Mouse (Mus musculus) erythroblast, adult 5-6 weeks (primary cell): ENCODE results near the gene Mpdz. TPM values are rescaled to one million over a fixed set of nuclear protein-coding genes. Genes with fewer than 3 reads are reported as not detected.

ENCODE experiments used
- ATAC-seq: replicated peaks from 2 replicates; pipeline ENCODE4 v1.8.0; 2016; ENCODE audit warnings: moderate number of reproducible peaks, mild to moderate bottlenecking, moderate TSS enrichment, inconsistent platforms; ENCODE audit not compliant: poor library complexity, low FRiP score, severe bottlenecking
- total RNA-seq, 2 experiments: library from RNA; stranded (forward) in 1 of 2; stranded (reverse) in 1 of 2; fragments of 150-400 nt in 1 of 2; fragments of 200-764, 138-1000 nt in 1 of 2; gene quantifications; 2 replicates each; pipeline versions ENCODE4 v1.2.3 to v1.2.4; 2015 to 2017; ENCODE audit warnings: low replicate concordance in 2 of 2

The Mpdz gene
- total RNA-seq, 2 experiments from 2014 or later, result not detected

- no peak for ATAC-seq
Measured at GRCm38 (mm10) chr4:81414684-81415323, 27.8 kb downstream of the Mpdz start.

- no peak for ATAC-seq
Measured at GRCm38 (mm10) chr4:81396883-81397282, 45.7 kb downstream of the Mpdz start.

GRCm38 (mm10) chr4:81392869-81393268 lies 49.7 kb downstream of the Mpdz start:
- ATAC-seq, result no peak

- no peak for ATAC-seq
Measured at GRCm38 (mm10) chr4:81389263-81389662, 53.4 kb downstream of the Mpdz start.

- ATAC-seq, result no peak
Measured at GRCm38 (mm10) chr4:81387644-81388043, 55.0 kb downstream of the Mpdz start.

GRCm38 (mm10) chr4:81372355-81372754 lies 70.3 kb downstream of the Mpdz start:
- no peak for ATAC-seq

GRCm38 (mm10) chr4:81351368-81351767 lies 91.2 kb downstream of the Mpdz start:
- ATAC-seq, result no peak

- ATAC-seq, result no peak
Measured at GRCm38 (mm10) chr4:81348646-81349045, 94.0 kb downstream of the Mpdz start.

GRCm38 (mm10) chr4:81345141-81345540 lies 97.5 kb downstream of the Mpdz start:
- ATAC-seq, result no peak

GRCm38 (mm10) chr4:81333628-81333991 lies 109.0 kb downstream of the Mpdz start:
- no peak for ATAC-seq

GRCm38 (mm10) chr4:81332901-81333627 lies 109.6 kb downstream of the Mpdz start:
- ATAC-seq, result no peak

GRCm38 (mm10) chr4:81332439-81332841 lies 110.2 kb downstream of the Mpdz start:
- ATAC-seq, result no peak

- no peak for ATAC-seq
Measured at GRCm38 (mm10) chr4:81327694-81328093, 114.9 kb downstream of the Mpdz start.

- ATAC-seq, result no peak
Measured at GRCm38 (mm10) chr4:81323853-81324252, 118.8 kb downstream of the Mpdz start.

GRCm38 (mm10) chr4:81322232-81322631 lies 120.4 kb downstream of the Mpdz start:
- no peak for ATAC-seq

GRCm38 (mm10) chr4:81314618-81315017 lies 128.0 kb downstream of the Mpdz start:
- no peak for ATAC-seq

GRCm38 (mm10) chr4:81313246-81313645 lies 129.4 kb downstream of the Mpdz start:
- ATAC-seq, result no peak

- ATAC-seq, result no peak
Measured at GRCm38 (mm10) chr4:81310168-81310474, 132.5 kb downstream of the Mpdz start.

GRCm38 (mm10) chr4:81309473-81310167 lies 133.0 kb downstream of the Mpdz start:
- no peak for ATAC-seq

GRCm38 (mm10) chr4:81307596-81308265 lies 134.9 kb downstream of the Mpdz start:
- no peak for ATAC-seq

- ATAC-seq, result no peak
Measured at GRCm38 (mm10) chr4:81302056-81302455, 140.6 kb downstream of the Mpdz start.
